Mouse (Mus musculus): ENCODE measurements around the gene Gpsm1.

DNA sequence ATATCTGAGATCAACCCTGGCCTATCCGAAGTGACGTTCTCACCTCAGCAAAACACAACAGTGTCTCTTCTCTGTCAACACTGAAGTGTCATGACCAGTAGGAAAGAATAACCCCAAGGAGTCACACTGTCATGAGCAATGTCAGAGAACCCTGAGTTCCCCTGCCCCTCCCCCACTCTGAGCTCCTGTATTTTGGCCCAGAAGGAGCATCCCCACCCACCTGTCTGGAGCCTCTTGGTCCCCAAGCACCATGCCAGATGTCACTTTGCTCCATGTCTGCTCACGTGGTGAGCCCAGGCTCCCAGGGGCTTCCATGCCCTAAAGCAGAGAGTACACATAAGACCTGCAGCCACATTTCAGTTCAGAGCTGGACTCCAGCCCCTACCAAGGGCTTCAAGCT lies 35.6 kb upstream of the Gpsm1 start:
- TF ChIP-seq EP300 (IDR thresholded peaks at IDR 0.05) (no peak), CTCF (IDR thresholded peaks at IDR 0.05) (no peak)
